Mouse (Mus musculus): ENCODE results near the gene Smad6. TPM values are rescaled to one million over a fixed set of nuclear protein-coding genes. Genes with fewer than 3 reads are reported as not detected.

Gene Smad6
- 11.9 and 15.4 TPM in 2 replicates for polyA plus RNA-seq (2012; rRNA removed)

GRCm38 (mm10) chr9:64021853-64022561 lies at the start of gene Smad6:
Smad6 (minus strand) TSS chr9:64022059.

Other genes starting within 250 kb of the Smad6 start
- 0.07 and 0.15 TPM in 2 replicates for gene Lctl, start 95.1 kb upstream of the Smad6 start, polyA plus RNA-seq (2012; rRNA removed)
- 84.7 and 112 TPM in 2 replicates for gene Zwilch, start 151.0 kb upstream of the Smad6 start, polyA plus RNA-seq (2012; rRNA removed)
- gene Rpl4, start 151.3 kb upstream of the Smad6 start, polyA plus RNA-seq (2012; rRNA removed), result 1,401 and 1,688 TPM in 2 replicates
- 23.2 and 28.4 TPM in 2 replicates for gene Snapc5, start 157.2 kb upstream of the Smad6 start, polyA plus RNA-seq (2012; rRNA removed)
- gene Uchl4, start 213.1 kb upstream of the Smad6 start, polyA plus RNA-seq (2012; rRNA removed), result 0.10 TPM in 1 of 2 replicates, not detected in the other
- 43.4 and 49.0 TPM in 2 replicates for gene Map2k1, start 231.6 kb upstream of the Smad6 start, polyA plus RNA-seq (2012; rRNA removed)

Data from central nervous system, embryonic 11.5 days (tissue).